Mouse (Mus musculus) layer of hippocampus, postnatal 25 days (tissue): ENCODE measurements around the gene Fmnl1. TPM values are rescaled to one million over a fixed set of nuclear protein-coding genes. Genes with fewer than 3 reads are reported as not detected.

Source experiments
- DNase-seq, 2 experiments: peaks; one replicate each; pipeline ENCODE4 v3.0.0; 2022; ENCODE audit warnings: mixed read lengths in 2 of 2, low spot score in 1 of 2; ENCODE audit errors: extremely low spot score in 1 of 2
- total RNA-seq, 2 experiments: library from RNA; stranded (reverse); gene quantifications; 2 replicates each; pipeline ENCODE4 v1.2.3; 2021

Gene Fmnl1
- total RNA-seq, 2 experiments from 2014 or later, result 127 to 147 TPM

DNA sequence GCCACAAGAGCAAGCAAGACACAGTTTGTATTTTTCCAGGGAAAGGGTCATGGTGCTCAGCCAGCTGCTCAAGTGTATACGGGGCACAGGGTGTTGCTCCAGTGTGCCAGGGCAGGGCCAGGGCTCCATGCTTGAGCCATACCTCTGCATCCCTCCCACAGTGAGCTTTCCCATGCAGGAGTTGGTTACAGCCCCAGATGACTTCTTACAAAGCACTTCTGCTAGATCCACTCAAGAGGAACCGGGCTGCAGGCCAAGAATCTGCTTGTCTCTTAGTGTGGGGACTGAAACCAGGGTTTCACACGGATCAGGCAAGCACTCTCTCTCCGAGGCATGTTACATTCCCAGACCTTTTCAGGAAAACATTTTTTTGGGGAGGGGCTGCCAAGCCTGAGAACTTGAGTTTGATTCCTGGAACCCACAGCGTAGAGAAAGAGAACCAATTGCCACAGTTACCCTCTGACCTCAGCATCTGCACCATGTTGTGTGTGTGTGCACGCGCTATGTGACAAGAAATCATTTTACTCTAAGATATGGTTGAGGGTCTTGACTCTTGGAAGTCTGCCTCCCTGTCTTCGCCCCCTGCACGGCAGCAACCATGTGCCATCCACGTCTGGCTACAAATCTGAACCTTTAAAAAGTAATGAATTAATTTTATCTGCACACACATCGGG, 76.7 kb downstream of the Fmnl1 start:
- DNase-seq, result peak in 1 of 2 experiments; percentile 69

Other genes starting within 250 kb of the Fmnl1 start
- gene Kif18b, start 246.0 kb upstream of the Fmnl1 start, total RNA-seq, result under 1 TPM; 0.35 to 0.44 TPM
- gene C1ql1, start 224.4 kb upstream of the Fmnl1 start, total RNA-seq, result 10 to 100 TPM; 20.7 to 24.6 TPM
- gene Nmt1, start 142.9 kb upstream of the Fmnl1 start, total RNA-seq, result 100 to 1,000 TPM; 153 to 166 TPM
- gene Dcakd, start 142.8 kb upstream of the Fmnl1 start, total RNA-seq, result 100 to 1,000 TPM; 106 to 109 TPM
- gene Plcd3, start 69.4 kb upstream of the Fmnl1 start, total RNA-seq, result 10 to 100 TPM in 1 of 2 experiments, 1 to 10 TPM in 1; 9.1 to 10.2 TPM
- 10 to 100 TPM; 79.5 to 90.4 TPM for gene Acbd4, start 69.4 kb upstream of the Fmnl1 start, total RNA-seq
- 10 to 100 TPM; 52.3 to 53.3 TPM for gene Hexim1, start 54.9 kb upstream of the Fmnl1 start, total RNA-seq
- gene Hexim2, start 38.7 kb upstream of the Fmnl1 start, total RNA-seq, result 10 to 100 TPM; 13.2 to 14.7 TPM
- 1 to 10 TPM; 1.1 to 1.5 TPM for gene 1700023F06Rik, start 37.5 kb downstream of the Fmnl1 start, total RNA-seq
- gene Spata32, start 47.3 kb downstream of the Fmnl1 start, total RNA-seq, result 1 to 10 TPM in 1 of 2 experiments, under 1 TPM in 1; 0.81 to 1.7 TPM
- gene Map3k14, start 96.4 kb downstream of the Fmnl1 start, total RNA-seq, result 1 to 10 TPM; 3.0 to 3.7 TPM
- 1 to 10 TPM; 8.6 to 9.3 TPM for gene Arhgap27, start 192.6 kb downstream of the Fmnl1 start, total RNA-seq
- 10 to 100 TPM; 16.4 to 17.6 TPM for gene Plekhm1, start 241.6 kb downstream of the Fmnl1 start, total RNA-seq